Mouse (Mus musculus) layer of hippocampus, adult 2 months (tissue): ENCODE results near the gene Cd48. TPM values are rescaled to one million over a fixed set of nuclear protein-coding genes. Genes with fewer than 3 reads are reported as not detected.
A peak's percentile ranks its signal among the peaks of the same experiment; 100 is the strongest.

Experiments used
- DNase-seq, 2 experiments: peaks; one replicate each; pipeline ENCODE4 v3.0.0; 2022; ENCODE audit warnings: low spot score in 2 of 2
- H3K27ac ChIP-seq: fragments of 200-600 bp; 2 replicates; pipeline ENCODE4 v1.8.1; 2022
- H3K4me3 ChIP-seq: fragments of 200-600 bp; 2 replicates; pipeline ENCODE4 v1.8.1; 2022; ENCODE audit warnings: mild to moderate bottlenecking
- CTCF ChIP-seq: fragments of 200-600 bp; conservative IDR thresholded peaks from 2 replicates; pipeline ENCODE4 v1.8.1; 2022; ENCODE audit warnings: antibody characterized with exemption, mild to moderate bottlenecking, moderate library complexity
- long read RNA-seq, 2 experiments: library from polyadenylated mRNA; stranded (forward); transcript quantifications; one replicate each; pipeline ENCODE4 v2.0.0; 2021; ENCODE audit warnings: borderline mapping rate in 2 of 2
- total RNA-seq, 2 experiments: library from RNA; stranded (reverse); gene quantifications; 2 replicates each; pipeline ENCODE4 v1.2.3; 2021

The Cd48 gene
- total RNA-seq: not detected
- long read RNA-seq, experiment 1: 0 reads
- long read RNA-seq, experiment 2: 0 reads

DNA sequence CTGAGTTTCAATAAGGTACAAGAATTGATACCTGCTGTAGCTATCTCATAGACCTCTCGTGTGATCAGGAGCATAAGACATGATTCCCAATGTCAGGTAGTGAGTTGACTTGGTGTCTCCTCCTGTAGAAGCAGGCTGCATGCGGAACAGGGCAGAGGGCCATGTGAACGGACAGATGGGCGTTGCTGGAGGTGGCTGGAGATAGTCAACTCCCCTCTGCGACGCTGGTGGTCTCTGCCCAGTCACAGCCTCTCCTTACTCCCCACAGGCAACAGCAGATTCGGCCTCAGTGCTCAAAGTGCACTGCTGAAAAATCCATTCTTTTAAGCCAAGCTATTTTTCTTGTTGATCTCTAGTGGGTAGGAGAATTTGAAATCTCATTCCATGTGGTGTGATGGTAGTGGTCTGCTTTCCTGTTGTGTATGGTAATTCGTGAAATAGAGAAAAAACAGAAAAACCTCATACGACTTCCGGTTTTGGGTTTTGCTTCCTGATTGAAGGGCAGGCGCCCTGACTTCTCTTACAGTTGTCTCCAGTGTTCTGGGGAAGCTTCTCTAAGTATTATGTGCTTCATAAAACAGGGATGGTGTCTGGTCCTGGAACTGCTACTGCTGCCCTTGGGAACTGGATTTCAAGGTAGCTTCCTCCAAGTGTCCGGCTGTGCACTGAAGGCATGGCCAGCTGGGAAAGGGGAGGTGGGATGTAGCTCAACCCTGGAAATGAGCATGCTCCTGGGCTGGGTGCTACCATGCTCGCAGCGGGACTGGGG is at the start of gene Cd48:
TSS of gene Cd48 (plus strand) at position 479 of the 769 bp plus-strand sequence.
- no peak for TF ChIP-seq CTCF
- no peak within 1 kb of the TSS for H3K4me3 ChIP-seq
- DNase-seq: no peak
- no peak within 1 kb of the TSS for H3K27ac ChIP-seq

DNA sequence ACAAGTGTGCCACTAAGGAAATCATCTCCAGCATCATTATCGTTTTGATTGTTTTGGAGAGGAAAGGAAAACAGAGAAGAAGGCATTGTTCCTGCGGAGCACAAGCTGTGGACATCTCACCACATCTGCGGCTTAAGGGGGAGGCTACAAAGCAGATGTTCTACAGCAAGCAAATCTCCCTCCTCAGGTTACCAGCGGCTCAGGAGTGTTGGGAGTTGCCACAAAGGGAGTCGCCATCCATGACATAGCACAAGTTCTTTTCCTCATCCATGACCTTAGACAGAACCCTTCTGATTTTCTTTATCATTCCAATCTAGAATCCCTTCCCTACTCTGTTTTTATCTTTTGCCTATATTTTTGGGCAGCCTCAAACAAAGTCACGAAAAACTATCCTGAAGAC is 46.1 kb upstream of the Cd48 start:
- TF ChIP-seq CTCF: no peak
- no peak overlapping the region for H3K4me3 ChIP-seq
- DNase-seq: no peak
- no peak overlapping the region for H3K27ac ChIP-seq

DNA sequence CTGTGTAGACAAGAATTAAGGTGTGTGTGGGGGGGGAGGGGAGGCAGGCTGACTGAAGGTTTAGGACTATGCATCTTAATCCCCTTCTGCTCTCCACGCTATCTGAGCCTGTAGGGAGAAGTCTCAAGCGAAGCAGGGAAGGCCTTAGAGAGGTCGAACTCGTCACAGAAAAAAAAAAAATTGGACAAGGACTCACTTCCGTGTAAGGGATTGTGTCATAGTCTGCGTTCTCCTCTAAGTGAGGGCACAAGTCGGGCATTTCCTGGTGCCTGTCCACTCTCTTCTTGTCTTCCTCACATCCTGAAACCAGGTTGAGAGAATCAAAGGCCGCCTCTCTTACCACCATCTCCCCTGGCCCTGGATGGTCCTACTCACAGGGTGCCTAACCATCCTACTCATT is 44.7 kb upstream of the Cd48 start:
- TF ChIP-seq CTCF: no peak

DNA sequence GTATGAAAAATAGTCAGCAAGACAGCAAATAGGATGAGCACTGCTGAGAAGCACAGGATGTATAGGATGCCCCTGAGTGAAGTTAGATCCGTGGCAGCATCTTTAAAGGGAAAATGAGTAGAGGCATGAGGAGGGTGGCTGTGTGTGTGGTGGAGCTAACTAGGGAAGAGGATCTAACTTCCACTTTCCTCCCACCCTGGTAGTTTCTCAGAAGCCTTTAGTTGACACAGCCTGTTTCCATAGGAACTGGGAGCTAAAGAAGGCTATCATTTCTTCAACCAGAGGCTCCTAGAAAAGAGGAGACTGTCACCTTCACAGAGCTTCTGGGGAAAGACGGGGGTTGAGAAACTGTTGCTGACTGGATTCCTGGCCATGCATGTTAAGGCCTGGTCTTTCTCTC is 43.1 kb upstream of the Cd48 start:
- no peak for DNase-seq
- H3K27ac ChIP-seq: no peak overlapping the region
- no peak overlapping the region for H3K4me3 ChIP-seq
- no peak for TF ChIP-seq CTCF

More for the DNA sequence above, 44.7 kb upstream of the Cd48 start:
- Histone ChIP-seq H3K4me3 (no peak overlapping the region), H3K27ac (no peak overlapping the region)
- no peak for DNase-seq

DNA sequence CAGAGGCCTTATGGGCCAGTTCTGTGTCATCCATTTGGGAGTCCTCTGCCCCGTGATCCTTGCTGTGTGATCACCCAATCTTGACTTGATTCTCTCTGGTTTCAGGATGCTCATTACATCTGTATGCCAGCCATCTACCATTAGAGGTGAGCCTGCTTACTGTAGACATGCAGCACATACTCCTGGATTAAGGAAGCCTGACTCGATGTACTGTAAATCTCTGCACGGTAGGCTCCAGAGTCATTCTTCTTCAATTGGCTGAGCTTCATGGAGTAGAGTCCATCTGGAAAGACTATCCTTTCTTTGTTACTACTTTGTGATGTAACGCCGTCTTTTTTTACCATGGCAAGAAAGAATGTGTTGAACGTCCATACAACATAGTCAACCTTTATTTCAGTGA is 41.0 kb upstream of the Cd48 start:
- TF ChIP-seq CTCF: no peak
- no peak for DNase-seq
- H3K4me3 ChIP-seq: no peak overlapping the region
- no peak overlapping the region for H3K27ac ChIP-seq

DNA sequence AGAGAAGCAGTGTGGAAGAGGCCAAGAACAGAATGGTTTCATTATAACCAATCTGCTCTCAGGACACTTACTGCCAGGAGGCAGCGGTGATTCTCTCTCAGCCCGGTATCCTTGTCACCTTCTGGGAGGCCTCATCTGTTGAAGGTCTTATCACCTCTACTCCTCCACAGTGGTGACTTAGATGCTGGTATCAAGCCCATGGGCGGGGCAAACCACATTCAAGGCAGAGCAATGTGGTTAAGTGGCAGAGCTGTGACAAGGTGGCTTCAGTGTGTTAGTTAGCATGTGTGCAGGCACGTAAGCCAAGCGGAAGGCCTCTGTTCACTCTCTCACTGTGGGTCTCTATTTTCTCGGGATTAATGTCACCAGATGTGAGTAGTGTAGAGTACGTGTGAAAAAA is 38.2 kb upstream of the Cd48 start:
- DNase-seq: no peak
- H3K27ac ChIP-seq: no peak overlapping the region
- TF ChIP-seq CTCF: no peak
- no peak overlapping the region for H3K4me3 ChIP-seq

DNA sequence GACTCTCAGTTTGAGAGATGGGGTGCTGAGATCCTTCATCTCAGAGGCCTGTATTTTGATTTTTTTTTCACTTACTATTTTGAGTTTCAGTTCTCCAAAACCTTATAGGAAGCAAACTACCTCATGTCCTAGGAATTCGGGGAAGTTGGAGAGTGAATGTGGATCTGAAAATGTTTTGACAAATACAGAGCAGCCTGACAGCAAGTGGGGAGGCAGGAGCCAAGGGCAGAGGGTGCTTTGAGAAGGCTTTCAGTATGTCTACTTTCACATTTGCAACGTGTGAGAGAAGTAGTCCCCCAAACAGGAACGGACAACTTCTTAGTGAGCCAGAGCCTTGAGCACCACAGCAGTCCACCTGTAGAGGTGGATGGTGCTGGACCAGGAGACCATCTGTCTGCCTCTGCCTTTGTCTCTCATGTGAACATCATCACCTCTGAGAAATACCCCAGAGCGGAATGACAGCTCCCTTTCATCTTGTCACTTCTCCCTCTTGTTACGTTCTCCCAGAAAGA is 35.3 kb upstream of the Cd48 start:
- H3K4me3 ChIP-seq: no peak overlapping the region
- H3K27ac ChIP-seq: no peak overlapping the region
- TF ChIP-seq CTCF: no peak
- DNase-seq: no peak

DNA sequence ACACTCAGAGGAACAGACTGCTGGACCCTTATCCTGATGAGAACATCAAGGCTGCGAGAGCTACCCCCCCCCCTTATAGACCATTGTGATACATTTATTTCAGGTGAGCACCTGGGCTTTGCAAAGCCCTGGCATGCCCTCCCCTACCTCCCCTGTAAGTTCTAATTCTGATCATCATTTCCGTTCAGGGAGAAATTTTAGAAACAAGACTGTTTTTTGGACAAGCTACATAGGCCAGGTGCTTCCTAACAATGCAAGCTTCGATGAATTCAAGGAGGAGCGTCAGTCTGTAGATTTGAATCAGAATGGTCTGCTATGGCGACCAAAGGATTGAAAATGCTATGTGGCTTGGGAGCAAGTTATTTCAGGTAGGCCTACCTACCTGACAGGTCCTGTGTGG is 34.1 kb upstream of the Cd48 start:
- Histone ChIP-seq H3K4me3 (no peak overlapping the region), H3K27ac (no peak overlapping the region)
- no peak for DNase-seq
- no peak for TF ChIP-seq CTCF

DNA sequence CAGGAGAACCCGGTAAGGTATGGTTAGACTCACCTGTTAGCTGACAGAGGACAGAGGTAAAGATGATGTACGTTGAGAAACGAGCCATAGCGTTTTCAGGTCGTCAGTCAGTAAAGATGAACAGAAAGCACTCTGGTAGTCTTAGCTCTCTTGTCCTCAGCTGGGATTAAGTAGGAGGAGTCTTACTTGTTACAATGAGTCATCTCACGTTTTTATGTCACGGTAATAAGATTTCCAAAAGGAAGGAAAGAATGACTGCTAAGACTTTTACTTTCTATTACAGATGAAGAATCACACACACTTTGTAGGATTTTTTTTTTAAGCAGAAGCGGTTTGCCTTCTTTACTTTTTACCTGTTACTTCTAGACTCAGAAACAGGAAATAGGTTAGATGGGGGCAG is 33.0 kb upstream of the Cd48 start:
- Histone ChIP-seq H3K27ac (no peak overlapping the region), H3K4me3 (no peak overlapping the region)
- no peak for TF ChIP-seq CTCF
- DNase-seq: no peak

DNA sequence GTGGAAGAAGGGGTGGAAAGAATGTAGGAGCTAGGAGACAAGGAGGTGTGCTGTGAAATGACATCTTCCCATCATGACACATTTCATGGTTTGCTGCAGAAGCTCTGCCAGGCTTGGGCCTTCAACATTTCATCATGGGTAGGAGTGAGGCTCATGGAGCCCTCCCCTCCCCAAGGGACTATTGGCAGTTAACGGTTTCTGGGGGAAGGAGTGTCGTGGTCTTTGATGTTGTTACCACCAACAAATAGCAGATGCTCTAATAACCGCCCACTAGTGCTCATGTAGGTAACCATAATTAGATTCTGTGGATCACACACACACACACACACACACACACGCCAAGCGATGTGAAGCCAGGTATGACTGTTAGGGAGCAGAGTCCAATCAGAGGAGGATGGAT is 29.1 kb upstream of the Cd48 start, which contains the start of gene Slamf7:
TSS of gene Slamf7 (minus strand) at position 302 of the 400 bp plus-strand sequence.
- Histone ChIP-seq H3K27ac (no peak within 1 kb of the TSS), H3K4me3 (no peak within 1 kb of the TSS)
- TF ChIP-seq CTCF: no peak
- DNase-seq: no peak

DNA sequence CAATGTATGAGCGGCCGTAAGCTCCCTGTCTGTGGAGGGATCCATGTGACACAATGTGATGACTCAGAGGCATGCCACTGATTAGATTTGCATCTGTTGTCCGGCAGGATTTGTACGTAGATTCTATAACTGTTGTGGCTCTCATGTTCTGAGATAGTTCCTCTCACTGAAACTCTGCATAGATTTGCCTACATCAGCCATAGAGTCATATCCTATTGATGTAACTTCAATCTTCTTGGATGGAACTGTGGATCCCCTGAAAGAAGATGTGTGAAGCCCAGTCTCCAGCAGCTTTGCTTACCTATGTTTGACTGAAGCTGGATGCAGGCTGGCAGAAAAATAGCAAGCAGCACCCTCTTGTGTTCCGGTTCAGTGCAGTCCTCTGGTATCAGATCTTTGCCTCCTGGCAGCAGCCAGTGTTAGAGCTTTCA is 23.2 kb upstream of the Cd48 start:
- Histone ChIP-seq H3K27ac (peak overlapping the region; percentile 24; the same call in 1 of the 2 replicates), H3K4me3 (no peak overlapping the region)
- TF ChIP-seq CTCF: peak; percentile 66
- peak; percentile 14 to 20 for DNase-seq

DNA sequence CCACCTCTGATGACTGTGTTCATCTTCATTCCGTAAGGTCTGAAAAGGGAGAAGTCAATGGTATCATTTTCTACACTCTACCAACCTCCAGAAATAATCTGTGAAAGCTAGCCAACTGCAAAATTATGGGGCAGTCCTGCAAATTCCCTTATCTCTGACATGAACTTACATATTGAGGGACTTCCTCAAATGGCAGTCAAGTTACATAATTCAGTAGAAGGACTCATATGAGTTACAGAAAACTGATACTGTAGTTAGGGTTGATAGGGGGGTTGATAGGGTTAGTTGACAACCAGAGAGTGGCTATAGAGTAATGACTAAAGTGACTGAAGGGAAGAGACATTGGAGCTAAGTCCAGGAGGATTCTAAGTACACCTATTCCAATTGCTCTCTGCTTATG is 21.4 kb upstream of the Cd48 start:
- no peak for DNase-seq
- Histone ChIP-seq H3K4me3 (no peak overlapping the region), H3K27ac (no peak overlapping the region)
- no peak for TF ChIP-seq CTCF

DNA sequence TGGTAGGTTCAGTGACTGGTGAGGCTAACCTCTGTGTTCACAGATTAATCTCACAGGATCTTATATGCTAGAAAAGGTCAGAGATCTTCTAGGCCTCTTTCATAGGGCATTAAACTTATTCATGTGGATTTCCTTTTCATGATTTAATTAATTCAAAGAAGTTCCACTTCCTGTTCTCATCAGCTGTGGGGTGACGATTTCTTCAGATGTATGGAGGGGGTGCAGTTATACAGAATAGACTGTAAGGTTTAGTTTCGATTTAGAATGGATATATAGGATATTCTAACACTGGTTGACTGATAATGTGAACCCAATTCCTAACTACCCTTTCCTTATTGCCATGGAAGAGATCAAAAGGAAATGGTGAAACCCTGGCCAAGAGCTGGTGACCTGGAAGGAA is 20.3 kb upstream of the Cd48 start:
- Histone ChIP-seq H3K27ac (no peak overlapping the region), H3K4me3 (no peak overlapping the region)
- TF ChIP-seq CTCF: no peak
- no peak for DNase-seq

DNA sequence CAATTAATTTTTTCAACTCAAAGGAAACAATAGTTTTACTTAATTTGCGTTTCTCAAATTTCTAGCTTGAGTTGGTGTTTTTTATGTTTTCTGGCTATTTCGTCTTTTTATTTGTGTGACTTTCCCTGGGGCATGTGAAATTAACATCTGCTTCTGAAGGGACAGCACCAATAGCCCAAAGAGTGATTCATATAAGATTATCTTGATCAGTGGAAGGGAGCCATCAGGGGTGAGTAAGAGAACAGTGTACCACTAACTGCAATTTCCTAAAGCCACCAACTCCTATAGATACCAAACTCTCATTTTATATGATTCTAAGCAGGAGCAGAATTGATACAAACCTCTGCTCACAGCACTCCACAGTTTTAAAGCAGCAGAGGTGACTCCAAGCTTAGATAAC is 18.1 kb upstream of the Cd48 start:
- Histone ChIP-seq H3K27ac (no peak overlapping the region), H3K4me3 (no peak overlapping the region)
- no peak for DNase-seq
- no peak for TF ChIP-seq CTCF
